Mouse (Mus musculus): ENCODE measurements around the gene Tmem136. TPM values are rescaled to one million over a fixed set of nuclear protein-coding genes. Genes with fewer than 3 reads are reported as not detected.

Gene Tmem136
- total and polyA plus RNA-seq, 2 experiments from 2014 or later, result 4.9 to 8.0 TPM

DNA sequence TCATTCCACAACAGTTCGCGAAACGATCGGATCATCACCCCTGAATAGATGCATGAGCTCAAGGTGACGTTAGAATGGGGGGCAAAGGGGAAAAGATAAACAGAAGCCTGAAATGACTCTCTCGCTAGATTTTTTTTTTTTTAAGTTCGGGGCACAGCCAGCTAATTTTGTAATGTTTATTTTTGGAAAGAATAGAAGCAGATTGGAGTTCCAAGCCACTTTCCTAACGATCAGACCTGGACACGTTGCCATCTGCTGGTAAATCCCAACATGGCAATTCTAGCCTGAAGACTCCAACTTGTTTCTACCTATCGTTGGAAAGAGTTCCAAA lies 9.2 kb downstream of the Tmem136 start, which contains the start of gene Arhgef12:
TSS of gene Arhgef12 (minus strand) at position 53 of the 331 bp plus-strand sequence.
- peaks cover 15% of the 10 kb centered on the region for H3K36me3 ChIP-seq (ENCODE audit: insufficient read depth, low read length)
- peak within 1 kb of the TSS; percentile 82; the same call in 1 of the 2 replicates for H3K27ac ChIP-seq (ENCODE audit: low read depth, low read length)
- H3K9ac ChIP-seq (replicated peaks; ENCODE audit: low read length, poor library complexity, severe bottlenecking), result peak within 1 kb of the TSS; percentile 86
- H3K4me1 ChIP-seq (ENCODE audit: insufficient read depth, low read length), result peaks cover 8% of the 10 kb centered on the region; the same call in 1 of the 2 replicates
- no peaks in the 10 kb centered on the region for H3K9me3 ChIP-seq (ENCODE audit: low read length)
- H3K4me3 ChIP-seq (ENCODE audit: low read depth, low read length), result peak within 1 kb of the TSS; percentile 95
- peak within 1 kb of the TSS; percentile 84 for H3K4me2 ChIP-seq (ENCODE audit: low read depth, low read length, poor library complexity, severe bottlenecking)
- H3K27me3 ChIP-seq (ENCODE audit: insufficient read depth, low read length), result no peaks in the 10 kb centered on the region
- peak; percentile 82 for TF ChIP-seq CTCF (IDR thresholded peaks at IDR 0.05)
- DNase-seq (ENCODE audit: low spot score) (peak; percentile 80), ATAC-seq (ENCODE audit: low FRiP score) (no peak)
- 28% methylated on average over 10 of the region's 10 CpGs for whole genome bisulfite sequencing

DNA sequence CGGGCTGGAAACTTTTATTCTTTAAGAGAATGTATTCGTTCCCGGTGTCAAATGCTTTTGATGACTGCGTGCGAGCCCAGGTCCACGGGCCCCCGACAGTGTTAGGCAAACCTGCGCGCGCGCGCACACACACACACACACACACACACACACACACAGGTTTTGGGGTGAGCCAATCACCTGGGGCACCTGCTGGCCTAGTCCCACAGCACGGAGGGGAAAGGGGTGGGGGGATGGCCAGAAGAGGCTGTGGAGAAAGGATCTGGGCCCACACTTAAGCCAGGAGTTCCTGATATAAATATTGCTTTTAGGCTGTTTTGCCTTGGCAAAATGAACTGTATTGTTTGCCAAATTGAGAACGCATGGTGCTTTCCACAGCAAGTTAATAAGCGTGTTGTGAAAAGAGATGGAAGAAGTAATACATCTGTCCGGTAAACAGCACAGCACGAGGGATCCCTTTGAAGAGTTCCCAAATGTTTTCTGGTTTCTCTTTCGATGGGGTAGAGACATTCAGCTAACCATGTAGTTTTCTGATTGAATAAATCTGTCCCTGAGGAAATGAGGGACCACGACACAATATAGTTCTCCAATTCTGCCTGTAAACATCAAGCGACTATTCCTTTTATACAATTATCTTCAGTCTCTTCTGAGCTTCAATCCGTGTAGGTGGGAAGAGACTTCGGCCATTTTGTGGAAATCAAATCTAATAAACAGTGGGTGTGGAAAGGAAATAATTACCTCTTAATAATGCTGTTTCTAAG lies 9.8 kb downstream of the Tmem136 start:
- Histone ChIP-seq H3K27me3 (ENCODE audit: insufficient read depth, low read length) (no peaks in the 10 kb centered on the region), H3K9me3 (ENCODE audit: low read length) (no peaks in the 10 kb centered on the region), H3K27ac (ENCODE audit: low read depth, low read length) (peak overlapping the region; percentile 82; the same call in 1 of the 2 replicates), H3K4me3 (ENCODE audit: low read depth, low read length) (peak overlapping the region; percentile 95), H3K36me3 (ENCODE audit: insufficient read depth, low read length) (peaks cover 14% of the 10 kb centered on the region), H3K4me2 (ENCODE audit: low read depth, low read length, poor library complexity, severe bottlenecking) (peak overlapping the region; percentile 84), H3K9ac (replicated peaks; ENCODE audit: low read length, poor library complexity, severe bottlenecking) (peak overlapping the region; percentile 86), H3K4me1 (ENCODE audit: insufficient read depth, low read length) (peaks cover 12% of the 10 kb centered on the region; the same call in 1 of the 2 replicates)
- no peak for TF ChIP-seq CTCF (IDR thresholded peaks at IDR 0.05)
- DNase-seq (ENCODE audit: low spot score) (no peak), ATAC-seq (ENCODE audit: low FRiP score) (peak; percentile 55; the same call in 1 of the 2 replicates)
- WGBS, result 17% methylated on average over 22 of the region's 22 CpGs

DNA sequence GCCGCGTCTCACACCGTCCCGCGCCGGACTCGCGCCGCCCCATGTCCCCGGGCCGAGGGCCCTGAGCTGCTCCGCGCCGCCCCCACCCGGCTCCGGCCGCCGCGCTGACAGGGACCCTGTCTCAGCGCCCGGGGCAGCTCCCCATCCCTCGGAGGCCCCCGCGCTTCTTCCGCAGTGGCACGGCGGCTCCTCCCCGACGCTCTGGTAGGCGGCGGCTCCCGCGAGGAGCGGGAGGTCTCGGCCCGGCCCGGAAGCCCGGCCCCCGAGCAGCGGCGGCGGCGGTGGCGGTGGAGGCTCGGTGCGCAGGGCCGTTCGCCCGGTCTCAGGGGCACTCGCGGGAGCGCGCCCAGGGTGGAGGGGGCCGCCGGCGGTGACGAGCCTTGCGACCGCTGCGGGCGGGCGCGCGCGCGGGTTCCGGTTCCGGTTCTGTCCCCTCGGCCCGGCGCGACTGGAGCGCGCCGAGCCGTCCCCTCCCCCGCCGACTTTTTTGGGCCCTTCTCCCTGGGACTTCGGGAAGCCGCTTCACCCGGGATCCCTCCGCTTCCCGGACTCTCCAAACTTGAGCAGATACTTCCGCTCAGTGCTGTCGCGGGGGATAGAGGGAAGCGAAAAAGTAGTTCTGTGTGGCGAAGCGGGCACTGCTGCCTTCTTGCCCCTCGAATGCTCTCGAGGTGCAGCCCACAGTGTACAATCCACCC lies 10.6 kb downstream of the Tmem136 start:
- H3K36me3 ChIP-seq (ENCODE audit: insufficient read depth, low read length), result peaks cover 6% of the 10 kb centered on the region
- peak; percentile 86 for ATAC-seq (ENCODE audit: low FRiP score)
- WGBS, result under 1% methylated on average over 64 of the region's 91 CpGs
- no peaks in the 10 kb centered on the region for H3K9me3 ChIP-seq (ENCODE audit: low read length)
- H3K27me3 ChIP-seq (ENCODE audit: insufficient read depth, low read length), result no peaks in the 10 kb centered on the region
- H3K4me1 ChIP-seq (ENCODE audit: insufficient read depth, low read length), result peaks cover 12% of the 10 kb centered on the region; the same call in 1 of the 2 replicates
- H3K9ac ChIP-seq (replicated peaks; ENCODE audit: low read length, poor library complexity, severe bottlenecking), result peak overlapping the region; percentile 86
- H3K27ac ChIP-seq (ENCODE audit: low read depth, low read length), result peak overlapping the region; percentile 82
- peak overlapping the region; percentile 95 for H3K4me3 ChIP-seq (ENCODE audit: low read depth, low read length)
- peak overlapping the region; percentile 84 for H3K4me2 ChIP-seq (ENCODE audit: low read depth, low read length, poor library complexity, severe bottlenecking)
- no peak for TF ChIP-seq CTCF (IDR thresholded peaks at IDR 0.05)
- DNase-seq (ENCODE audit: low spot score), result peak; percentile 96

DNA sequence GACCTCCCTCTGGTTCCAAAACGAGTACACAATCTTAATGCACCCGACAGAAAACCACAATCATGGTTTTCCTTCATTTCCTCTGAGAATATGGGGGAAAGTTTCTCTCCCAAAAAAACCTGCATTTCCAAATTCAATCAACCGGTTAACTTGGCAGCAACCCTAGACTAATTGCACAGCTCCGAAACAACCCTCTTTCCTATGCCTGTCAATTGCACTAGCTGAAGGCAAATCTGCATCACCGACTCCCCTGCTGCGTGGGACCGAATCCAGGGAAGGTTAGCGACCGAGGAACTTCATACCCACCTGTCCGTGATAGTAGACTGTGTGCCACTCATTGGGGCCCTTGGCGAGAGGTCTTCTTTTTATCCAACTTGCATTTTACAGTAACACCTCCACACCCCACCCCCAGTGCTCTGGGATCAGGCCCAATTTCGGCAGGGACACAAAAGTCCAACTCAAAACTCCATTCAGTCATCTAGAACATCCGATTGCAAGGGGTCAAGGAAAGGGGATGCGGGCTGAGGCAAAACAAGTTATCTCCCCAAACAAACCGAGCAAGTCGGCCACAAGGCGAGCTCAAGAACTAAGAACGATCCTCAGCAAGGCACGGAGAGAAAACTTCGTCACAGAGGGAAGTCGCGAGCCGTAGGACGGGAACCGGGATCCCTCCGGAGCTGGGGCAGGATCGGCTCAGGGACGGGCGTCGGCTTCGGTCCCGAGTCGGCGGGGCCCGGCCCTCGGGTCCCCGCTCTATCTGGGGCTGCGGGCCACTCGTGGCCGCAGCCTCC lies 11.3 kb downstream of the Tmem136 start:
- TF ChIP-seq CTCF (IDR thresholded peaks at IDR 0.05), result no peak
- ATAC-seq (ENCODE audit: low FRiP score), result no peak
- Histone ChIP-seq H3K9ac (replicated peaks; ENCODE audit: low read length, poor library complexity, severe bottlenecking) (peak overlapping the region; percentile 86), H3K4me3 (ENCODE audit: low read depth, low read length) (peak overlapping the region; percentile 95), H3K4me1 (ENCODE audit: insufficient read depth, low read length) (peaks cover 12% of the 10 kb centered on the region; the same call in 1 of the 2 replicates), H3K27me3 (ENCODE audit: insufficient read depth, low read length) (no peaks in the 10 kb centered on the region), H3K27ac (ENCODE audit: low read depth, low read length) (peak overlapping the region; percentile 82), H3K36me3 (ENCODE audit: insufficient read depth, low read length) (no peaks in the 10 kb centered on the region), H3K4me2 (ENCODE audit: low read depth, low read length, poor library complexity, severe bottlenecking) (peak overlapping the region; percentile 84), H3K9me3 (ENCODE audit: low read length) (no peaks in the 10 kb centered on the region)
- peak; percentile 28 for DNase-seq (ENCODE audit: low spot score)
- WGBS, result 1% methylated on average over 40 of the region's 40 CpGs

DNA sequence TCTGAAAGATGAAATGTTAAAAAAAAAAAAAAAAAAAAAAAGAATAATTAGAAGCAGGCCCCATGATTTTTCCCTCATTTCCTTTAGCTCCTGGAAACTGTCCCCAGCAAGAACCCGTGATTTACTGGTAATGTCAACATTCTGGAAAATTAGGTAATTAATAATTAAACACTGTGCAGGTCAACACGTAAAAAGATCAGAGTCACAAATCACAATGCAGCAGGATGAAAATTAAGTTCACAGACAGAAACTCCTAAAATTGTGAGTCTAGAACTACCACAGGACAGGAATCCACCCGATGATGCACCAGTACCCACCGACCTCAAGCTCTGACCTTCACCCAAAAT lies 11.9 kb downstream of the Tmem136 start:
- 1% methylated on average over 4 of the region's 4 CpGs for WGBS
- no peaks in the 10 kb centered on the region for H3K27me3 ChIP-seq (ENCODE audit: insufficient read depth, low read length)
- H3K4me2 ChIP-seq (ENCODE audit: low read depth, low read length, poor library complexity, severe bottlenecking), result peak overlapping the region; percentile 84
- no peak for TF ChIP-seq CTCF (IDR thresholded peaks at IDR 0.05)
- no peaks in the 10 kb centered on the region for H3K36me3 ChIP-seq (ENCODE audit: insufficient read depth, low read length)
- no peaks in the 10 kb centered on the region for H3K9me3 ChIP-seq (ENCODE audit: low read length)
- peak overlapping the region; percentile 95 for H3K4me3 ChIP-seq (ENCODE audit: low read depth, low read length)
- peaks cover 12% of the 10 kb centered on the region; the same call in 1 of the 2 replicates for H3K4me1 ChIP-seq (ENCODE audit: insufficient read depth, low read length)
- no peak for ATAC-seq (ENCODE audit: low FRiP score)
- DNase-seq (ENCODE audit: low spot score), result no peak
- H3K9ac ChIP-seq (replicated peaks; ENCODE audit: low read length, poor library complexity, severe bottlenecking), result peak overlapping the region; percentile 86; the same call in 1 of the 2 replicates
- H3K27ac ChIP-seq (ENCODE audit: low read depth, low read length), result no peak overlapping the region

Measured in midbrain, postnatal 0 days (tissue).